Mouse (Mus musculus) MEL (cell line): ENCODE results near the gene Adgrb3. TPM values are rescaled to one million over a fixed set of nuclear protein-coding genes. Genes with fewer than 3 reads are reported as not detected.

Experiments used
- DNase-seq: peaks from one replicate; pipeline ENCODE4 v3.0.0; 2011; ENCODE audit warnings: low read depth, low spot score
- H3K27ac ChIP-seq: 2 replicates; pipeline ENCODE4 v1.5.1; 2012; ENCODE audit warnings: low read depth, mild to moderate bottlenecking, control low read depth, low read length, moderate library complexity; ENCODE audit not compliant: control insufficient read depth
- H3K27me3 ChIP-seq, 2 experiments: fragments of 150-350 bp in 1 of 2; sonication (generic) in 1 of 2; 2 replicates each; pipeline ENCODE4 v1.6.1; 2012; ENCODE audit warnings: low read length in 2 of 2, mild to moderate bottlenecking in 2 of 2, improper control_type of control experiment in 1 of 2, moderate library complexity in 1 of 2; ENCODE audit not compliant: insufficient read depth in 2 of 2, control insufficient read depth in 1 of 2
- H3K36me3 ChIP-seq, 2 experiments: 2 replicates each; pipeline ENCODE4 v1.6.1; 2012 to 2014; ENCODE audit warnings: low read length in 2 of 2, improper control_type of control experiment in 1 of 2, inconsistent platforms in 1 of 2, mild to moderate bottlenecking in 1 of 2; ENCODE audit not compliant: insufficient read depth in 2 of 2, control insufficient read depth in 1 of 2
- H3K4me1 ChIP-seq, 2 experiments: fragments of 150-350 bp in 1 of 2; sonication (generic) in 1 of 2; 2 replicates each; pipeline ENCODE4 v1.6.1; 2012; ENCODE audit warnings: low read length in 2 of 2, improper control_type of control experiment in 1 of 2, mild to moderate bottlenecking in 1 of 2; ENCODE audit not compliant: insufficient read depth in 2 of 2, control insufficient read depth in 1 of 2
- H3K4me3 ChIP-seq, 2 experiments: fragments of 150-350 bp in 1 of 2; sonication (generic) in 1 of 2; 2 replicates each; pipeline ENCODE4 v1.5.1; 2012; ENCODE audit warnings: low read depth in 2 of 2, low read length in 2 of 2, mild to moderate bottlenecking in 2 of 2, moderate library complexity in 2 of 2, control low read depth in 1 of 2, improper control_type of control experiment in 1 of 2; ENCODE audit not compliant: control insufficient read depth in 1 of 2, insufficient read depth in 1 of 2
- H3K79me2 ChIP-seq: 2 replicates; pipeline ENCODE4 v1.6.1; 2012; ENCODE audit warnings: mild to moderate bottlenecking, low read length, moderate library complexity; ENCODE audit not compliant: control insufficient read depth, poor library complexity, insufficient read depth
- H3K9ac ChIP-seq: 2 replicates; pipeline ENCODE4 v1.6.1; 2012; ENCODE audit warnings: low read depth, mild to moderate bottlenecking, control low read depth, low read length, moderate library complexity; ENCODE audit not compliant: control insufficient read depth, poor library complexity, severe bottlenecking
- H3K9me3 ChIP-seq: fragments of 150-350 bp; sonication (generic); replicated peaks from 2 replicates; pipeline ENCODE4 v1.6.1; 2012; ENCODE audit warnings: mild to moderate bottlenecking, low read length, improper control_type of control experiment, moderate library complexity; ENCODE audit not compliant: insufficient read depth
- CHD1 ChIP-seq: IDR thresholded peaks from 2 replicates; pipeline ENCODE4 v1.6.1; 2012; ENCODE audit warnings: low read depth, mild to moderate bottlenecking, inconsistent platforms, low read length, improper control_type of control experiment
- CHD2 ChIP-seq: IDR thresholded peaks from 2 replicates; pipeline ENCODE4 v1.6.1; 2011; ENCODE audit warnings: low read length, improper control_type of control experiment
- CTCF ChIP-seq, 3 experiments: IDR thresholded peaks in 2 of 3; conservative IDR thresholded peaks in 1 of 3; 2 replicates each; pipeline ENCODE4 v1.5.1; 2011 to 2012; ENCODE audit warnings: low read length in 3 of 3, low read depth in 2 of 3, mild to moderate bottlenecking in 2 of 3, improper control_type of control experiment in 1 of 3, inconsistent platforms in 1 of 3, mixed read lengths in 1 of 3, moderate library complexity in 1 of 3; ENCODE audit not compliant: control insufficient read depth in 1 of 3, insufficient read depth in 1 of 3, poor library complexity in 1 of 3, severe bottlenecking in 1 of 3
- ETS1 ChIP-seq: IDR thresholded peaks from 2 replicates; pipeline ENCODE4 v1.6.1; 2012; ENCODE audit warnings: low read depth, mild to moderate bottlenecking, inconsistent platforms, low read length, improper control_type of control experiment, moderate library complexity
- GABPA ChIP-seq: IDR thresholded peaks from 2 replicates; pipeline ENCODE4 v1.6.1; 2012; ENCODE audit warnings: low read depth, mild to moderate bottlenecking, inconsistent platforms, low read length, improper control_type of control experiment, moderate library complexity
- GATA1 ChIP-seq: IDR thresholded peaks from 2 replicates; pipeline ENCODE4 v1.6.1; 2011; ENCODE audit warnings: low read depth, low read length, improper control_type of control experiment
- HCFC1 ChIP-seq: IDR thresholded peaks from 2 replicates; pipeline ENCODE4 v1.6.1; 2012; ENCODE audit warnings: low read depth, mild to moderate bottlenecking, inconsistent platforms, low read length, improper control_type of control experiment, moderate library complexity
- KAT2A ChIP-seq: conservative IDR thresholded peaks from 2 replicates; pipeline ENCODE4 v1.6.1; 2012; ENCODE audit warnings: low read depth, low read length, improper control_type of control experiment, inconsistent platforms
- MAX ChIP-seq: IDR thresholded peaks from 2 replicates; pipeline ENCODE4 v1.6.1; 2011; ENCODE audit warnings: low read length, improper control_type of control experiment
- MXI1 ChIP-seq: IDR thresholded peaks from 2 replicates; pipeline ENCODE4 v1.6.1; 2011; ENCODE audit warnings: mild to moderate bottlenecking, low read depth, low read length, improper control_type of control experiment
- MYB ChIP-seq: IDR thresholded peaks from 2 replicates; pipeline ENCODE4 v1.6.1; 2011; ENCODE audit warnings: mild to moderate bottlenecking, low read depth, low read length, improper control_type of control experiment
- MYC ChIP-seq: IDR thresholded peaks from 2 replicates; pipeline ENCODE4 v1.6.1; 2011; ENCODE audit warnings: low read depth, mild to moderate bottlenecking, low read length, improper control_type of control experiment, moderate library complexity
- NELFE ChIP-seq: IDR thresholded peaks from 2 replicates; pipeline ENCODE4 v1.6.1; 2011; ENCODE audit warnings: low read depth, low read length, improper control_type of control experiment
- NRF1 ChIP-seq: IDR thresholded peaks from 2 replicates; pipeline ENCODE4 v1.6.1; 2014; ENCODE audit warnings: low read depth, mild to moderate bottlenecking, inconsistent platforms, low read length, improper control_type of control experiment, moderate library complexity; ENCODE audit not compliant: poor library complexity, insufficient read depth, severe bottlenecking
- POLR2AphosphoS2 ChIP-seq: IDR thresholded peaks from 2 replicates; pipeline ENCODE4 v1.6.1; 2011; ENCODE audit warnings: low read length, improper control_type of control experiment
- POLR2AphosphoS5 ChIP-seq: IDR thresholded peaks from 2 replicates; pipeline ENCODE4 v1.6.1; 2012; ENCODE audit warnings: low read depth, borderline replicate concordance, mild to moderate bottlenecking, inconsistent platforms, low read length, moderate library complexity, mixed read lengths
- RAD21 ChIP-seq: IDR thresholded peaks from 2 replicates; pipeline ENCODE4 v1.6.1; 2011; ENCODE audit warnings: mild to moderate bottlenecking, low read depth, low read length, improper control_type of control experiment
- RCOR1 ChIP-seq: IDR thresholded peaks from 2 replicates; pipeline ENCODE4 v1.6.1; 2012; ENCODE audit warnings: low read depth, mild to moderate bottlenecking, inconsistent platforms, low read length, improper control_type of control experiment
- SIN3A ChIP-seq: IDR thresholded peaks from 2 replicates; pipeline ENCODE4 v1.6.1; 2012; ENCODE audit warnings: low read length, improper control_type of control experiment, inconsistent platforms
- SMC3 ChIP-seq: IDR thresholded peaks from 2 replicates; pipeline ENCODE4 v1.6.1; 2011; ENCODE audit warnings: low read depth, low read length, improper control_type of control experiment
- TBP ChIP-seq: IDR thresholded peaks from 2 replicates; pipeline ENCODE4 v1.8.0; 2011; ENCODE audit warnings: low read depth, low read length, improper control_type of control experiment
- TCF12 ChIP-seq: IDR thresholded peaks from 2 replicates; pipeline ENCODE4 v1.6.1; 2014; ENCODE audit warnings: low read depth, mild to moderate bottlenecking, inconsistent platforms, low read length, improper control_type of control experiment, moderate library complexity
- UBTF ChIP-seq: IDR thresholded peaks from 2 replicates; pipeline ENCODE4 v1.6.1; 2012; ENCODE audit warnings: low read depth, mild to moderate bottlenecking, inconsistent platforms, low read length, improper control_type of control experiment, moderate library complexity, borderline replicate concordance; ENCODE audit not compliant: insufficient read depth
- USF1 ChIP-seq: IDR thresholded peaks from 2 replicates; pipeline ENCODE4 v1.6.1; 2014; ENCODE audit warnings: low read depth, mild to moderate bottlenecking, inconsistent platforms, low read length, improper control_type of control experiment, moderate library complexity
- USF2 ChIP-seq, 2 experiments: IDR thresholded peaks; 2 replicates each; pipeline ENCODE4 v1.6.1; 2011 to 2012; ENCODE audit warnings: improper control_type of control experiment in 2 of 2, low read length in 2 of 2, borderline replicate concordance in 1 of 2, inconsistent platforms in 1 of 2, low read depth in 1 of 2, mild to moderate bottlenecking in 1 of 2; ENCODE audit not compliant: insufficient read depth in 1 of 2
- ZC3H11A ChIP-seq: IDR thresholded peaks from 2 replicates; pipeline ENCODE4 v1.6.1; 2012; ENCODE audit warnings: low read depth, mild to moderate bottlenecking, inconsistent platforms, low read length, improper control_type of control experiment
- ZKSCAN1 ChIP-seq: IDR thresholded peaks from 2 replicates; pipeline ENCODE4 v1.6.1; 2012; ENCODE audit warnings: low read depth, mild to moderate bottlenecking, inconsistent platforms, low read length, improper control_type of control experiment, moderate library complexity
- ZMIZ1 ChIP-seq: IDR thresholded peaks from 2 replicates; pipeline ENCODE4 v1.6.1; 2012; ENCODE audit warnings: low read depth, mild to moderate bottlenecking, inconsistent platforms, low read length, improper control_type of control experiment, moderate library complexity
- polyA plus RNA-seq, 2 experiments: library from polyadenylated mRNA; stranded (reverse) in 1 of 2; unstranded in 1 of 2; fragments of >175 nt in 1 of 2; fragments of >200 nt in 1 of 2; gene quantifications; 2 replicates each; pipeline versions ENCODE4 v1.2.1 to v1.2.4; 2012; ENCODE audit warnings: low replicate concordance in 2 of 2, low read depth in 1 of 2; ENCODE audit not compliant: insufficient read length in 2 of 2, insufficient read depth in 1 of 2, missing spikeins in 1 of 2
- total RNA-seq: library from RNA; depleted of rRNA; stranded (reverse); fragments of 300-350 nt; gene quantifications from 2 replicates; pipeline ENCODE4 v1.2.3, GENCODE M21; 2012

The Adgrb3 gene
- total and polyA plus RNA-seq, 3 experiments, result not detected

- no peak for DNase-seq
- TF ChIP-seq POLR2AphosphoS5, result no peak
- no peak for TF ChIP-seq ZMIZ1
- no peak for TF ChIP-seq USF1
- TF ChIP-seq CHD2, result no peak
- TF ChIP-seq MXI1, result no peak
- no peak for TF ChIP-seq RAD21
- no peak for TF ChIP-seq KAT2A
- no peak for TF ChIP-seq HCFC1
- TF ChIP-seq POLR2AphosphoS2, result no peak
- no peak for TF ChIP-seq TBP
- no peak for TF ChIP-seq ZKSCAN1
- TF ChIP-seq USF2 (IDR thresholded peaks at IDR 0.05; ENCODE audit: borderline replicate concordance in 1 of 2, insufficient read depth in 1 of 2, low read depth in 1 of 2, low read length in 2 of 2), result no peak
- no peak for TF ChIP-seq CTCF (IDR thresholded peaks at IDR 0.05 in 2 of 3, conservative IDR thresholded peaks at IDR 0.05 in 1 of 3; ENCODE audit: control insufficient read depth in 1 of 3, insufficient read depth in 1 of 3, low read depth in 2 of 3, low read length in 3 of 3, poor library complexity in 1 of 3, severe bottlenecking in 1 of 3)
- TF ChIP-seq CHD1, result no peak
- TF ChIP-seq SIN3A, result no peak
- no peak for TF ChIP-seq GATA1
- TF ChIP-seq MAX, result no peak
- TF ChIP-seq ETS1, result no peak
- no peaks in the 10 kb centered on the region for H3K79me2 ChIP-seq
These were observed 512.4 kb downstream of the Adgrb3 start for GRCm38 (mm10) chr1:25317142-25317541.

GRCm38 (mm10) chr1:25312344-25312743, 517.2 kb downstream of the Adgrb3 start:
- no peak for TF ChIP-seq MYC
- TF ChIP-seq GABPA, result no peak
- no peak for TF ChIP-seq USF2 (IDR thresholded peaks at IDR 0.05; ENCODE audit: borderline replicate concordance in 1 of 2, insufficient read depth in 1 of 2, low read depth in 1 of 2, low read length in 2 of 2)
- no peak for TF ChIP-seq USF1
- no peak for TF ChIP-seq SIN3A
- no peak for TF ChIP-seq MXI1
- no peak for TF ChIP-seq CHD2
- TF ChIP-seq GATA1, result no peak
- TF ChIP-seq SMC3, result no peak
- no peak for TF ChIP-seq HCFC1
- TF ChIP-seq RCOR1, result no peak
- no peak for TF ChIP-seq NRF1
- no peak for TF ChIP-seq ETS1
- TF ChIP-seq CTCF (IDR thresholded peaks at IDR 0.05 in 2 of 3, conservative IDR thresholded peaks at IDR 0.05 in 1 of 3; ENCODE audit: control insufficient read depth in 1 of 3, insufficient read depth in 1 of 3, low read depth in 2 of 3, low read length in 3 of 3, poor library complexity in 1 of 3, severe bottlenecking in 1 of 3), result no peak
- TF ChIP-seq NELFE, result no peak
- TF ChIP-seq ZKSCAN1, result no peak
- TF ChIP-seq ZC3H11A, result no peak
- no peak for TF ChIP-seq UBTF
- no peak for TF ChIP-seq TCF12
- no peak for TF ChIP-seq MYB
- H3K27ac ChIP-seq, result no peak overlapping the region
- H3K9me3 ChIP-seq, result no peaks in the 10 kb centered on the region
- H3K4me1 ChIP-seq, result no peaks in the 10 kb centered on the region
- DNase-seq, result no peak
- H3K79me2 ChIP-seq, result no peaks in the 10 kb centered on the region
- H3K9ac ChIP-seq, result no peak overlapping the region
- no peaks in the 10 kb centered on the region for H3K36me3 ChIP-seq
- H3K4me3 ChIP-seq, result no peak overlapping the region
- H3K27me3 ChIP-seq, result no peaks in the 10 kb centered on the region

More at GRCm38 (mm10) chr1:25317142-25317541, 512.4 kb downstream of the Adgrb3 start:
- H3K27ac ChIP-seq, result no peak overlapping the region
- no peak overlapping the region for H3K9ac ChIP-seq
- H3K4me1 ChIP-seq, result no peaks in the 10 kb centered on the region
- H3K27me3 ChIP-seq, result no peaks in the 10 kb centered on the region
- no peak overlapping the region for H3K4me3 ChIP-seq
- no peaks in the 10 kb centered on the region for H3K36me3 ChIP-seq
- H3K9me3 ChIP-seq, result no peaks in the 10 kb centered on the region
